Mouse (Mus musculus) heart, adult 2 months (tissue): ENCODE results near the gene Mcam. TPM values are rescaled to one million over a fixed set of nuclear protein-coding genes. Genes with fewer than 3 reads are reported as not detected.

Experiments
- DNase-seq, 2 experiments: peaks; one replicate each; pipeline ENCODE4 v3.0.0; 2021
- H3K27ac ChIP-seq: fragments of 200-600 bp; 2 replicates; pipeline ENCODE4 v1.8.1; 2022
- H3K27me3 ChIP-seq: fragments of 200-500 bp; 2 replicates; pipeline ENCODE4 v1.6.1; 2012; ENCODE audit warnings: mild to moderate bottlenecking, low read length, inconsistent platforms, mixed read lengths; ENCODE audit not compliant: control insufficient read depth, insufficient read depth
- H3K36me3 ChIP-seq: fragments of 200-500 bp; 2 replicates; pipeline ENCODE4 v1.6.1; 2012; ENCODE audit warnings: low read length, inconsistent platforms; ENCODE audit not compliant: control insufficient read depth, insufficient read depth
- H3K4me1 ChIP-seq: fragments of 200-500 bp; 2 replicates; pipeline ENCODE4 v1.6.1; 2011; ENCODE audit warnings: low read length; ENCODE audit not compliant: control insufficient read depth, insufficient read depth
- H3K4me3 ChIP-seq: fragments of 200-600 bp; 2 replicates; pipeline ENCODE4 v1.8.1; 2022
- H3K79me2 ChIP-seq: fragments of 200-500 bp; replicated peaks from 2 replicates; pipeline ENCODE4 v1.6.1; 2012; ENCODE audit warnings: mild to moderate bottlenecking, inconsistent platforms, low read length, moderate library complexity, mixed read lengths; ENCODE audit not compliant: control insufficient read depth, insufficient read depth
- H3K9ac ChIP-seq: fragments of 200-500 bp; 2 replicates; pipeline ENCODE4 v1.6.1; 2012; ENCODE audit warnings: low read depth, mild to moderate bottlenecking, control low read depth, inconsistent platforms, low read length, mixed read lengths
- CTCF ChIP-seq: fragments of 200-600 bp; IDR thresholded peaks from 2 replicates; pipeline ENCODE4 v1.8.1; 2022; ENCODE audit warnings: antibody characterized with exemption, mild to moderate bottlenecking, moderate library complexity
- EP300 ChIP-seq: fragments of 200-500 bp; IDR thresholded peaks from 2 replicates; pipeline ENCODE4 v1.6.1; 2011; ENCODE audit warnings: low read depth, low read length, control low read depth; ENCODE audit not compliant: insufficient read depth
- POLR2A ChIP-seq: fragments of 200-500 bp; IDR thresholded peaks from 2 replicates; pipeline ENCODE4 v1.6.1; 2011; ENCODE audit warnings: mild to moderate bottlenecking, low read depth, low read length, control low read depth; ENCODE audit not compliant: insufficient read depth
- WGBS: fragments of 180-500 bp; shearing (Covaris S2); methylation state at CpG from one replicate; pipeline ENCODE4 v1.1.7; 2018; 5-methylcytosine and 5-hydroxymethylcytosine counted together
- intact Hi-C: fragments of 180-260 bp; cut with DNase I; formaldehyde crosslinking; loops from one replicate; pipeline ENCODE4 v1.15.1; 2025
- polyA plus RNA-seq: library from polyadenylated mRNA; depleted of rRNA; stranded (reverse); fragments of >200 nt; gene quantifications from 2 replicates; pipeline ENCODE4 v1.2.3, GENCODE M21; 2012
- total RNA-seq, 2 experiments: library from RNA; stranded (reverse); gene quantifications; 2 replicates each; pipeline ENCODE4 v1.2.3; 2021

Mcam gene
- total and polyA plus RNA-seq, 3 experiments, result 31.6 to 49.8 (median 32.5) TPM

GRCm38 (mm10) chr9:44175556-44175955 lies 41.3 kb downstream of the Mcam start:
- H3K27me3 ChIP-seq, result no peaks in the 10 kb centered on the region
- peaks cover 13% of the 10 kb centered on the region for H3K4me1 ChIP-seq
- DNase-seq, result no peak
- TF ChIP-seq POLR2A (0 out of 2 replicates have a peak, but pooled peaks have one; percentile 25), EP300 (0 out of 2 replicates have a peak, but pooled peaks have one; percentile 34), CTCF (no peak)
- H3K4me3 ChIP-seq, result no peak overlapping the region
- intact Hi-C loops, result no loop called here
- H3K9ac ChIP-seq, result no peak overlapping the region; the same call in 1 of the 2 replicates
- H3K36me3 ChIP-seq, result peaks cover 4% of the 10 kb centered on the region; the same call in 1 of the 2 replicates
- H3K27ac ChIP-seq, result peak overlapping the region; percentile 61; the same call in 1 of the 2 replicates
- WGBS, result 10% methylated on average over 6 of the region's 6 CpGs
- H3K79me2 ChIP-seq, result peaks cover 4% of the 10 kb centered on the region

DNA sequence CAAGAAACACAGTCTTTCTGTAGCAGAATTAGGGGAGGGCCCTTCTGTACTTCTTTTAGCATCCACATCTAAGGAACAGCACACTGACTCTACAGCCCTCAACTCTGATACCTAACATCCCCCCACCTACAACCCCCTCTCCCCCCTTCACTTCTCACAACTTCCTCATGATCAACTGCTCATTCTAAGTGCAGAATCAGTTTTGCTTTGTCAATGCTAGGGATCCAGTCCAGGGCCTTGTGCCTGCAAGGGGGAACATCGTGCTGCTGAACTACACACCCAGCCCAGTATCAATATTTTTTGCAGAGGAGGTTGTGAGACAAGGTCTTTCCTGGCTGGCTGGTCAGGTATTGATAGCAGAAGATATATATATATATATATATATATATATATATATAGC lies 41.7 kb downstream of the Mcam start:
- 23% methylated on average over 1 of the region's 1 CpGs for WGBS
- intact Hi-C loops, result no loop called here
- no peak for DNase-seq
- Histone ChIP-seq H3K4me3 (no peak overlapping the region), H3K36me3 (peaks cover 4% of the 10 kb centered on the region; the same call in 1 of the 2 replicates), H3K79me2 (peaks cover 4% of the 10 kb centered on the region), H3K9ac (peak overlapping the region; percentile 47), H3K27ac (peak overlapping the region; percentile 61; the same call in 1 of the 2 replicates), H3K4me1 (peaks cover 14% of the 10 kb centered on the region), H3K27me3 (no peaks in the 10 kb centered on the region)
- TF ChIP-seq CTCF, result no peak
- TF ChIP-seq EP300, result no peak
- no peak for TF ChIP-seq POLR2A

DNA sequence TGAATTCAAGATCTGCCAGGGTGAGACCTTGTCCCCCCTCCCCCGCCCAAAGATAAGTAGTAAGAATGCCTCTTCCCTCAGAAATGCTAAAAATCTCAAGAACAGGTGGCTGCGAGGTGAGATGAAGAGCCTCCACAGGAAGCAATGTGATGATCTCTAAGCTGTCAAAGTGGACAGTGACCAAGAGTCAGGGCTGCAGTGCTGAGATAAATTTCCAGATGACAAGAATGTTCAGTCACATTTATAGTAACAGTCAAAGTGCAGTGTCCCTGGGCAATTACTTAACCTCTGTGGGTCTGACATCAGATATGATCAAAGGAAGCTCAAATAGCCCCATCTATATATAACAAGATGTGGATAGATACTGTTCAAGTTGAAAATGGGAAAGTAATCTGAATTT lies 43.1 kb downstream of the Mcam start:
- Histone ChIP-seq H3K27me3 (no peaks in the 10 kb centered on the region), H3K4me3 (no peak overlapping the region), H3K79me2 (peaks cover 4% of the 10 kb centered on the region), H3K9ac (no peak overlapping the region), H3K27ac (no peak overlapping the region), H3K36me3 (peaks cover 14% of the 10 kb centered on the region), H3K4me1 (peaks cover 19% of the 10 kb centered on the region)
- no peak for TF ChIP-seq POLR2A
- intact Hi-C loops, result no loop called here
- no peak for DNase-seq
- WGBS, result 68% methylated on average over 2 of the region's 2 CpGs

GRCm38 (mm10) chr9:44178389-44178788 lies 44.1 kb downstream of the Mcam start:
- 87% methylated on average over 14 of the region's 14 CpGs for WGBS
- intact Hi-C loops, result no loop called here
- no peak for DNase-seq
- no peaks in the 10 kb centered on the region for H3K27me3 ChIP-seq
- H3K4me1 ChIP-seq, result peaks cover 19% of the 10 kb centered on the region
- H3K27ac ChIP-seq, result no peak overlapping the region
- TF ChIP-seq CTCF (peak; percentile 57), POLR2A (no peak), EP300 (no peak)
- H3K36me3 ChIP-seq, result peaks cover 14% of the 10 kb centered on the region
- H3K9ac ChIP-seq, result no peak overlapping the region
- H3K79me2 ChIP-seq, result peaks cover 4% of the 10 kb centered on the region
- H3K4me3 ChIP-seq, result no peak overlapping the region

DNA sequence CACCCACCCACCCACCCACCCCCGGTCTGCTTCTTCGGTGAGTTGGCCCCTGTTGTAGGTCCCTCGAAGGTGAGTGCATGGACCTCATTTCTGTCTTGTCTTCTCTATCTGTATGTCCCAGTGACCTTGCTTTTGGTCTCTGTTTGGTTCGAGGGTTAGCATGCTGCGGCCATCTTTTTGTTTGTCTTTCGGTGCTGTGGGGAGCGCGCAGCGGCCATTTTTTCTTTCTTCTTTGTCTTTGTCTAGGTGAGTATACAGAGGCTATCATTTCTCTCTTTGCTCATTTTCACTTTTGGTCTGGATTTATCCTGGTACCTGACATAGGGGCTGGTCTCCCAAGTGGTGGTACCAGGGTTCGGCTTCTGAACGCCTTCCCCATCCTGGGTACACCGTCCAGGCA lies 44.5 kb downstream of the Mcam start:
- WGBS, result 96% methylated on average over 12 of the region's 12 CpGs
- TF ChIP-seq POLR2A, result no peak
- TF ChIP-seq CTCF, result no peak
- TF ChIP-seq EP300, result no peak
- H3K4me3 ChIP-seq, result no peak overlapping the region
- H3K4me1 ChIP-seq, result peaks cover 19% of the 10 kb centered on the region
- no peaks in the 10 kb centered on the region for H3K27me3 ChIP-seq
- peaks cover 14% of the 10 kb centered on the region for H3K36me3 ChIP-seq
- peaks cover 4% of the 10 kb centered on the region for H3K79me2 ChIP-seq
- DNase-seq, result no peak
- H3K9ac ChIP-seq, result no peak overlapping the region
- intact Hi-C loops, result no loop called here
- no peak overlapping the region for H3K27ac ChIP-seq

DNA sequence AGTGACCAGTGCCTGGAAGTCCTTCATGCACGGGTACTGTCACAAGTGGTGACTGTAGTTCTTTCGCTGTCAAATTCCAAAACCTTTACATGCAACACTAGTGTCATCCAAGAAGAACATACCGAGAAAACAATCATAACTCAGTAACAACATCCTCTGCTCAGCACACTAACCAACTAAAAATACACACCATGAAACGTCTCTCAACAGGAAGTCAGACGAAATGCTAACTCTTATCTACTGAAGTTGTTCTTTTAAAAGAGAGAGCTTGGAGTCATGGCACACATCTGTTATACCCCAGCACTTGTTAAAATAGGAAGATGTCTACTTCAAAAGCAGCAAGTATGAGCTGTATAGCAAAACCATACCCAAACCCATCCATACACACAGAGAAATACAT lies 47.3 kb downstream of the Mcam start:
- Histone ChIP-seq H3K4me3 (no peak overlapping the region), H3K4me1 (peaks cover 11% of the 10 kb centered on the region), H3K27ac (peak overlapping the region; percentile 24; the same call in 1 of the 2 replicates), H3K79me2 (peaks cover 8% of the 10 kb centered on the region), H3K27me3 (no peaks in the 10 kb centered on the region), H3K9ac (no peak overlapping the region; the same call in 1 of the 2 replicates), H3K36me3 (peaks cover 10% of the 10 kb centered on the region)
- intact Hi-C loops, result no loop called here
- no peak for TF ChIP-seq POLR2A
- TF ChIP-seq CTCF, result no peak
- TF ChIP-seq EP300, result no peak
- no peak for DNase-seq
- WGBS, result 8% methylated on average over 5 of the region's 5 CpGs
